In genomic region chr13:67268568-67269369, GRCm38 (mm10) we compare ENCODE assay signal across 8 mouse cellular contexts. TPM values are rescaled to one million over a fixed set of nuclear protein-coding genes. Genes with fewer than 3 reads are reported as not detected.
DNase-seq lines count a peak whose midpoint lies in the region; ATAC-seq and TF ChIP-seq lines count a peak whose summit lies in the region.

No protein-coding gene starts in this region.

- no peaks in the 10 kb centered on the region; the same call in 1 of the 2 replicates for H3K79me2 ChIP-seq in liver, adult 2 months (ENCODE audit: control insufficient read depth, insufficient read depth, low read length)

- peak overlapping the region; percentile 81 for H3K4me2 ChIP-seq in heart, embryonic 13.5 days
- peak overlapping the region; percentile 71 for H3K4me2 ChIP-seq in kidney, postnatal 0 days (ENCODE audit: low read length)

- peak; percentile 78 for ATAC-seq in heart, embryonic 13.5 days (ENCODE audit: extremely low read depth, insufficient number of reproducible peaks, low FRiP score, low TSS enrichment)
- ATAC-seq in kidney, postnatal 0 days (replicated peaks; ENCODE audit: low FRiP score, low read depth) = peak; percentile 97
- peak; percentile 97 for ATAC-seq in monocyte, adult 5-6 weeks (replicated peaks; ENCODE audit: insufficient number of reproducible peaks, low FRiP score, low TSS enrichment, poor library complexity, severe bottlenecking)

- H3K27me3 ChIP-seq in heart, embryonic 13.5 days (replicated peaks) = no peaks in the 10 kb centered on the region
- H3K27me3 ChIP-seq in kidney, postnatal 0 days (ENCODE audit: insufficient read depth, low read length) = no peaks in the 10 kb centered on the region
- H3K27me3 ChIP-seq in liver, adult 2 months (ENCODE audit: control insufficient read depth, insufficient read depth, low read length) = no peaks in the 10 kb centered on the region

- H3K9ac ChIP-seq in heart, embryonic 13.5 days = peak overlapping the region; percentile 88
- peak overlapping the region; percentile 62; the same call in 1 of the 2 replicates for H3K9ac ChIP-seq in kidney, postnatal 0 days (ENCODE audit: low read depth, low read length)
- H3K9ac ChIP-seq in liver, adult 2 months (ENCODE audit: low read depth, low read length) = peak overlapping the region; percentile 81

- peaks cover 6% of the 10 kb centered on the region; the same call in 1 of the 2 replicates for H3K36me3 ChIP-seq in heart, embryonic 13.5 days
- no peaks in the 10 kb centered on the region for H3K36me3 ChIP-seq in kidney, postnatal 0 days (ENCODE audit: insufficient read depth, low read length)
- H3K36me3 ChIP-seq in liver, adult 2 months (ENCODE audit: control insufficient read depth, insufficient read depth, low read length) = no peaks in the 10 kb centered on the region; the same call in 1 of the 2 replicates

- TF ChIP-seq CTCF in kidney, postnatal 0 days (IDR thresholded peaks at IDR 0.05; ENCODE audit: low read depth) = no peak
- no peak for TF ChIP-seq CTCF in liver, adult 2 months (IDR thresholded peaks at IDR 0.05; ENCODE audit: low read depth, low read length)

- DNase-seq in CD8-positive naive resting alpha-beta T cell, adult 2 months (ENCODE audit: low read depth in 2 of 2, low spot score in 2 of 2) = peak; percentile 67 to 76
- DNase-seq in c-Kit-negative CD71-positive TER-119-positive erythroid progenitor cells, embryonic 14.5 days (ENCODE audit: low read depth, low spot score) = peak; percentile 50
- DNase-seq in fat pad, adult 2 months (ENCODE audit: extremely low read depth, low read depth, low spot score) = peak; percentile 30
- peak; percentile 90 for DNase-seq in kidney, postnatal 0 days (ENCODE audit: low spot score)
- peak; percentile 93 for DNase-seq in liver, adult 2 months (ENCODE audit: extremely low read depth, low read depth, low spot score)
- DNase-seq in spleen, postnatal 36 days (ENCODE audit: low spot score in 2 of 2) = peak; percentile 81 to 86

- H3K9me3 ChIP-seq in heart, embryonic 13.5 days = 0 out of 2 replicates have a peak, but pooled peaks cover 6% of the 10 kb centered on the region
- H3K9me3 ChIP-seq in kidney, postnatal 0 days (replicated peaks; ENCODE audit: low read length) = no peaks in the 10 kb centered on the region

- H3K27ac ChIP-seq in heart, embryonic 13.5 days (replicated peaks) = peak overlapping the region; percentile 59
- H3K27ac ChIP-seq in kidney, postnatal 0 days = peak overlapping the region; percentile 75; the same call in 1 of the 2 replicates
- peak overlapping the region; percentile 66 for H3K27ac ChIP-seq in liver, adult 2 months (replicated peaks; ENCODE audit: insufficient read depth, low read depth, low read length)

- WGBS in heart, embryonic 13.5 days = 10% methylated on average over 18 of the region's 18 CpGs
- WGBS in kidney, postnatal 0 days = 7% methylated on average over 18 of the region's 18 CpGs
- WGBS in liver, adult 2 months = 6% methylated on average over 18 of the region's 18 CpGs

- peak overlapping the region; percentile 87 for H3K4me3 ChIP-seq in heart, embryonic 13.5 days
- H3K4me3 ChIP-seq in kidney, postnatal 0 days (replicated peaks; ENCODE audit: low read depth, low read length) = peak overlapping the region; percentile 85
- peak overlapping the region; percentile 82 for H3K4me3 ChIP-seq in liver, adult 2 months (ENCODE audit: insufficient read depth, low read depth, low read length)

- no peak for TF ChIP-seq POLR2A in liver, adult 2 months (IDR thresholded peaks at IDR 0.05; ENCODE audit: extremely low read depth, insufficient read depth, low read length)

- peaks cover 9% of the 10 kb centered on the region for H3K4me1 ChIP-seq in heart, embryonic 13.5 days
- H3K4me1 ChIP-seq in kidney, postnatal 0 days (replicated peaks; ENCODE audit: insufficient read depth, low read length) = no peaks in the 10 kb centered on the region
- peaks cover 2% of the 10 kb centered on the region; the same call in 1 of the 2 replicates for H3K4me1 ChIP-seq in liver, adult 2 months (ENCODE audit: control insufficient read depth, insufficient read depth, low read length)

RNA-seq across cellular contexts. Expression of gene Zfp458, which starts 9.5 kb away (rescaled TPM):
- 0.84 and 1.4 TPM in 2 replicates for polyA plus RNA-seq in heart, embryonic 13.5 days (2015; fragmentation: Nextera tagmentation; extraction: Ambion mirVana)
- polyA plus RNA-seq in kidney, postnatal 0 days (2015; fragmentation: Nextera tagmentation; extraction: Ambion mirVana) = 1.8 and 1.9 TPM in 2 replicates
- total RNA-seq in liver, adult 2 months (2014; rRNA removed) = 1.9 TPM in 2 replicates
- 0.21 and 0.26 TPM in 2 replicates for polyA plus RNA-seq in liver, adult 2 months (2012; rRNA removed)
- 2.8 to 14.4 TPM (median 6.1 TPM) in 3 replicates for total RNA-seq in monocyte, adult 5-6 weeks (2017)

RNA-seq across cellular contexts. Expression of gene Zfp457, which starts 37.5 kb away (rescaled TPM):
- polyA plus RNA-seq in heart, embryonic 13.5 days (2015; fragmentation: Nextera tagmentation; extraction: Ambion mirVana) = 0.74 and 1.2 TPM in 2 replicates
- polyA plus RNA-seq in kidney, postnatal 0 days (2015; fragmentation: Nextera tagmentation; extraction: Ambion mirVana) = 1.1 and 1.2 TPM in 2 replicates
- 1.9 and 4.0 TPM in 2 replicates for total RNA-seq in liver, adult 2 months (2014; rRNA removed)
- polyA plus RNA-seq in liver, adult 2 months (2012; rRNA removed) = 0.51 and 0.87 TPM in 2 replicates
- 1.1 to 3.5 TPM (median 1.8 TPM) in 3 replicates for total RNA-seq in monocyte, adult 5-6 weeks (2017)

Comparison
In these comparisons a context has a peak if more than half of its experiments do, and no peak if none do; other contexts are left out.
1. Peak in every context shown above with its lines: DNase-seq, ATAC-seq, H3K4me3 ChIP-seq and H3K27ac ChIP-seq.
2. DNase-seq: peak in every context shown above with its lines; median percentile 93 in liver, adult 2 months; 90 in kidney, postnatal 0 days; 84 in spleen, postnatal 36 days; 72 in CD8-positive naive resting alpha-beta T cell, adult 2 months; 50 in c-Kit-negative CD71-positive TER-119-positive erythroid progenitor cells, embryonic 14.5 days; 30 in fat pad, adult 2 months.